Mouse (Mus musculus) liver, adult 2 months (tissue): ENCODE measurements around the gene Gpx4.

Experiments used
- CTCF ChIP-seq: fragments of 200-500 bp; IDR thresholded peaks from 2 replicates; pipeline ENCODE4 v1.5.1; 2011; ENCODE audit warnings: low read depth, low read length, control low read depth
- POLR2A ChIP-seq: fragments of 200-500 bp; IDR thresholded peaks from 2 replicates; pipeline ENCODE4 v1.6.1; 2011; ENCODE audit warnings: low read length, control low read depth; ENCODE audit not compliant: insufficient read depth; ENCODE audit errors: extremely low read depth

GRCm38 (mm10) chr10:80102216-80102915 is 55.4 kb downstream of the Gpx4 start:
- no peak for TF ChIP-seq CTCF
- peak; percentile 55; the same call in 1 of the 2 replicates for TF ChIP-seq POLR2A
